Mouse (Mus musculus) MEL (cell line): ENCODE results near the gene Dtl. TPM values are rescaled to one million over a fixed set of nuclear protein-coding genes. Genes with fewer than 3 reads are reported as not detected.

Source experiments
- polyA plus RNA-seq, 2 experiments: library from polyadenylated mRNA; stranded (reverse) in 1 of 2; unstranded in 1 of 2; fragments of >175 nt in 1 of 2; fragments of >200 nt in 1 of 2; gene quantifications; 2 replicates each; pipeline versions ENCODE4 v1.2.1 to v1.2.4; 2012; ENCODE audit warnings: low replicate concordance in 2 of 2, low read depth in 1 of 2; ENCODE audit not compliant: insufficient read length in 2 of 2, insufficient read depth in 1 of 2, missing spikeins in 1 of 2
- total RNA-seq: library from RNA; depleted of rRNA; stranded (reverse); fragments of 300-350 nt; gene quantifications from 2 replicates; pipeline ENCODE4 v1.2.3, GENCODE M21; 2012; rRNA removed

Dtl gene
- total and polyA plus RNA-seq, 3 experiments = 42.3 to 64.6 (median 53.5) TPM

Other genes starting within 250 kb of the Dtl start
- gene Tmem206, start 249.6 kb downstream of the Dtl start, total RNA-seq = 12.4 and 14.3 TPM in 2 replicates
- gene Tmem206, start 249.6 kb downstream of the Dtl start, polyA plus RNA-seq = 10 to 100 TPM in 1 of 2 experiments, not detected in 1; 16.2 TPM
- 46.6 and 55.7 TPM in 2 replicates for gene Ppp2r5a, start 172.3 kb downstream of the Dtl start, total RNA-seq
- 10 to 100 TPM in 1 of 2 experiments, not detected in 1; 48.6 TPM for gene Ppp2r5a, start 172.3 kb downstream of the Dtl start, polyA plus RNA-seq
- 44.2 and 47.2 TPM in 2 replicates for gene Ints7, start 92 bp upstream of the Dtl start, total RNA-seq
- gene Ints7, start 92 bp upstream of the Dtl start, polyA plus RNA-seq = 10 to 100 TPM; 83.5 to 84.5 TPM
- gene Lpgat1, start 142.3 kb upstream of the Dtl start, total RNA-seq = not detected in 2 replicates
- gene Lpgat1, start 142.3 kb upstream of the Dtl start, polyA plus RNA-seq = not detected
- 34.9 and 35.8 TPM in 2 replicates for gene Nek2, start 245.9 kb upstream of the Dtl start, total RNA-seq
- gene Nek2, start 245.9 kb upstream of the Dtl start, polyA plus RNA-seq = 10 to 100 TPM in 1 of 2 experiments, not detected in 1; 56.5 TPM